Mouse (Mus musculus) megakaryocyte, embryonic 14.5 days (primary cell): ENCODE results near the gene Lrp11.

Experiments used
- FLI1 ChIP-seq: IDR thresholded peaks from 2 replicates; pipeline ENCODE4 v1.6.1; 2012; ENCODE audit warnings: low read length, inconsistent platforms, mixed read lengths
- GATA1 ChIP-seq: IDR thresholded peaks from 3 replicates; pipeline ENCODE4 v1.6.1; 2012; ENCODE audit warnings: mixed read lengths, low read length, inconsistent platforms, borderline replicate concordance

DNA sequence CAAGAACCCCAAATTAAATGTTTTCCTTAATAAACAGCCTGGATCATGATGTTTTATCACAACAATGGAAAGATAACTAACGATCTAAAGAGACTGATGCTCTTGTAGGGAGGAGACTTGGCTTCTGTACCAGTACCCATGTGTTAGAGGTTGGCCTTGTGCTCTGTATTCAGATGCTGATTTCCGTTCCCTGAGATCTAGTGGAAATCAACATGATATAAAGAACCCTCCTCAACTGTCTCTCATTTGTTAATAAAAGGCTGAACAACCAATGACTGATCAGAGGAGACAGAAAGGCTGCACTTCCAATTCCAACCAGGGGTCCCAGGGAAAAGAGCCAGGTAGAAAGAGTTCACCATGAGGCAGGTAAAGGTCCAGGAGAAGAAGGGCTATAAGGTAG, 56.3 kb downstream of the Lrp11 start:
- no peak for TF ChIP-seq GATA1
- TF ChIP-seq FLI1: no peak
